Mouse (Mus musculus) E14TG2a.4 (cell line): ENCODE data around the gene Sdk1.

ENCODE experiments used
- CTCF ChIP-seq: conservative IDR thresholded peaks from 2 replicates; pipeline ENCODE4 v1.5.1; 2014; ENCODE audit warnings: low read length
- NANOG ChIP-seq: IDR thresholded peaks from 2 replicates; pipeline ENCODE4 v1.6.1; 2014; ENCODE audit warnings: borderline replicate concordance, low read length, mixed read lengths

GRCm38 (mm10) chr5:141393846-141394245, 152.6 kb downstream of the Sdk1 start:
- TF ChIP-seq CTCF (no peak), NANOG (peak; percentile 20; the same call in 1 of the 2 replicates)
